Mouse (Mus musculus): ENCODE measurements around the gene Sox2. TPM values are rescaled to one million over a fixed set of nuclear protein-coding genes. Genes with fewer than 3 reads are reported as not detected.
A peak's percentile ranks its signal among the peaks of the same experiment; 100 is the strongest.

Sox2 gene
- total RNA-seq, 2 experiments from 2014 or later: 45.6 to 46.9 TPM

GRCm38 (mm10) chr3:34660542-34661290, 10.5 kb downstream of the Sox2 start:
- no peak for DNase-seq

DNA sequence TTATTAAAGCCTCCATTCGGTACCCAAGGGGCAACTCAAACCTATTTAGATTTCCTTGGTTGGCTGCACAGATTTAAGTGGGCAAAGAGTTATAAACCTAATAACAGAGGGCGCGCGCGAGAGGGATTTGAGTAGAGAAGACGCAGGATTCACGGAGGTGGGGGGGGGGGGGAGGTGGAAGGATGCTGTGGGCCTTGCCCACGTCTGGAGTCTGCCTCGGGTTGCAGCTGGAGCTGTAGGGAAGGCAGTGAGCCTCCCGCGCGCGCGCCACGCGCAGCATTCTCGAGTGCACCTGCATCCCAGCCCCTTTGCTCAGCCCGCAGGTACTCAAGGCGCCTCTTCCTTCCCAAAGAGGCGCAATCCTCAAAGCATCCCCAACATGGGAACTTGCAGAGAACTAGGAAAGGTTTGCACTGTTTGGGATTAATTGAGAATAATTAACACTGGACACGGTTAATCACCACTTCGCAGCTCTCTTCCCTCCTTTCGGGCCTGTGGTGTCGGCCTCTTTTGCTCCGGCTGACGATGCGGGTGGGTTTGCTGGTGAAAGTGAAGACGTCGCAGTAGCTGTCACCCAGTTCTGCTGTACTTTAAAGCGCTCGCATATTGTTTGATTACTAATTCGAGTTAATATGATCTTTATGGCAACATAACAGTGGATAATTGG, 11.3 kb downstream of the Sox2 start:
- no peak for DNase-seq

DNA sequence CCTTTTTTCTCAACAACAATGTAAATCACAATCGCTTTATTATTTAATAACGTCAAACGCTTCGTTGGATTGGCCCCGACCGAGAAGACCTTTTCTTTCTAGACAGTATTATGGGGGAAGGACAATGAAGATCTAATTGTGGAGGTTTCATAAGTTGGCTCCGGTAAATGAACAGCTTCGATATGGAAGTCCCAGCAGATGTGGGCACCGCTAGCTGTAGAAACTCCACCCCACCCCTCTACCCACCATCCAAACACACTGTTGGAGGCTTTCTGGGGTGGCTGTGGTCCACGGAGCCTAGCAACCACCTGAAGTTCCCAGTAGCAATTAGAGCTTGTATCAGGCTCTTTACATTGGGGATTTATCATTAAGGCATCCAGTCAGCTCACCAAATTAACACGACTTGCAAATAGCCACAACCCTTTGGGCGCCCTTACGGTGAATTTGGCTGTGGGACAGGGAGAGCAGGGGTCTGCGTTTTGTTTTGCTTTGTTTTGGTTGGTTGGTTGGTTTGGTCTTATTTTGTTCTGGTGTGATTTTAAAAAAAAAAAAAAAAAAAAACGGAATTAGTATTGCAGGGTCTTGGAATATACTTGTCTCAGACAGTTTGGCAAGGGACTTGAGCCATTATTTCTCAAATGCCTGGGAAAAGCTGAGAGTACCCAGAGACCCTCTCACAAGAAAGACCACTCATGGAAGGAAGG, 12.0 kb downstream of the Sox2 start:
- no peak for DNase-seq

- DNase-seq: no peak
These were observed 12.8 kb downstream of the Sox2 start for GRCm38 (mm10) chr3:34662712-34663655.

GRCm38 (mm10) chr3:34663701-34664635, 13.8 kb downstream of the Sox2 start:
- peak in 1 of 2 experiments; percentile 42 for DNase-seq

DNA sequence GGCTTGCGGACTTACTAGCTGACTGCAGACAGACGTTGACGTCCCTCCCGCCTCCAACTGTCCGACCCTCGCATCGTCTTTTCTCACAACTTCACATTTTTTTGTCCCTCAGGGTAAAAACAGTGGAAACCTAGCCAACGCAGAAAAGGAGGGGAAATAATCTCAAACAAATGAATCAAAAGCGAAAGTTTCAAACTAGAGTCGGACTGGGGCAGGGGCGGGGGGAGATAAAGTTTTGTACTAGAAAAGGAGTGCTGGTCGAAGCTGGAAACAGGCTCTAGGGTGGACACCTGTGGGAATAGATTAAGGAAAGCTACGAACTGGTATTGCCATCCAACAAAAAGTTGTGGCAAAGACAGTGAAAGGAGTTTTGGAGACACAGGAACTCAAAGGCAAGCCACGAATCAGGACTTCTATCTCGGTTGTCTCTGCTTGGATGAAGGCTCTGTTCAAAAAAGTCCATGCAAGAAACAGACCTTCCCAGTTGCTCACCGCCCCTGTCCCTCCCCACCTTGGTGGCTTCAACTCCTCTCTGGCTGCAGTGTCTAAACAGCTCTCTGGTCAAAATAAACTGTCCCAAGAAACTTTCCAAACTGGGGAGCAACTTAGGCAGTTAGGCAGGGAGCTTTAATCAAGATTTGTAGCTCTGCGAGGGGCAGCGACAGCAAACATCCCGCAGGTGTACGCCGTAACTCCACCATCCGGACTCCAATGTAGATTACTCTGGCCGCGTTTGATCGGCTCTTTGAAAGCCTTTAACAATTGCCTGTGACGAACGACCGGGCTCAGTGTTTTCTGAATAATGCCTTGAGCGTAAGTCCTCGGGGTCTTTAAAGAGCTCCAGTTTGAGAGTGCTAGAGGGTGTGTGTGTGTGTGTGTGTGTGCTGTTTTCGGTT, 14.7 kb downstream of the Sox2 start:
- DNase-seq: no peak

GRCm38 (mm10) chr3:34665751-34666665, 15.8 kb downstream of the Sox2 start:
- DNase-seq: no peak

GRCm38 (mm10) chr3:34667180-34667579, 17.0 kb downstream of the Sox2 start:
- DNase-seq: no peak

DNA sequence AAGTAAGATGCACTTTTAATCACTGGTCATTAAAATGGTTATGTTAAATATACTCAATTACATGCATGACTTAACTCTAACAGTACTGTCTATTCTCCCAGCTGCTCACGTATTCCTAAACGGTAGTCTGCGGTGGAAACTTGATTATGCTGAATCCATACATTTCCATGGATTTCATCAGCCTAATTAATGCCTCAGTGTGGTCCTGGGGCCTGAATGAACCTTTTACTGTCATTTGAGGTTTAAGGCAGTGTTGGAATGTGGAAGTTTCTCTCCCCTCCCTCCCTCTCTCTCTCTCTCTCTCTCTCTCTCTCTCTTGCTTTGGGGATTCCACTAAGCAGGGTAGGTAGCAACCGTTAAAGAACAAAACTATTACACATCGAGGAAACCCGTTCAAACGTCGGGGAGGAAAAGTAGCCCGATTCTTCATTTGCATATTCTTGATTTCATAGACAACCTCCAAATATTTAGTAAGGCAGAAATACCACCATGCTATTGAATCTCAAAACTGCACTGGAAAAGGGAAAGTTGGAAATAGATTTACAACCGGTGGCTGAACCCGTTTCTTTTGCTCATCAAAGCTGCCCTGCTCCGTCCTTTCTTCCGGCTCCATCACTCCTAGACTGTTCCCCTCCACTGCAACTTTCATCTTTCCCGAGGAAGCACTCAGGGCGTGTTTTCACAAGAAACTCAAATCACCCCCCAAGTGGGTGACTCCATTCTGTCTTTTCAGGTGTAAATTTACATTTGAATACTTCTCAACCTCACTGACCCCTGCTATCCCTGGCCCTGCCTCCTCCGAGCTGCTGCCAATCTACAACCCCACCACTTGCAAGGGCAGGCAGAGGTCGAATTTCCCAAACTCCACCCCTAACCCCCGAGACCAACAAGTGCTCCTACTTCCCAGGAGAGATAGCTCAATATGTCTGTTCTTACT, 17.9 kb downstream of the Sox2 start:
- DNase-seq: no peak

- no peak for DNase-seq
These were observed 20.9 kb downstream of the Sox2 start for GRCm38 (mm10) chr3:34671024-34671660.

- no peak for DNase-seq
These were observed 28.6 kb downstream of the Sox2 start for GRCm38 (mm10) chr3:34678840-34679239.

DNA sequence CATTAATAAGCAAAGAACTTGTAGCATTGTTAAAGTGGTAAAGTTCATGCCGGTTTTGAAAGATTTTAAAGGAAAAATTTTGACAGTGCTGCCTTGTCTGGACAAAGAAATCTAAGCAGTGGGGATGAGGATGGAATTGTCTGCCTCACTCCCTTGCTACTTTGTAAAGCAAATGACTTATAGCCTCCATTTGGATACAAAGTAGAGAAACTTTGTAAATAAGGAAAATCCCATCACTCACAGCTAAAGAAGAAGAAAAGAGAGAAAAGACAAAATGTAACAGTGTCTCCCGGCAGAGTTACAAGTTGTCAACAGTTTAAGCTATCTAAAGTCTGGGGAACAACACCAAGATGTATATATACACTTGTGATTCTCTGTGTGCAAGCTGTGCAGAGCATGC, 29.2 kb downstream of the Sox2 start:
- no peak for DNase-seq

DNA sequence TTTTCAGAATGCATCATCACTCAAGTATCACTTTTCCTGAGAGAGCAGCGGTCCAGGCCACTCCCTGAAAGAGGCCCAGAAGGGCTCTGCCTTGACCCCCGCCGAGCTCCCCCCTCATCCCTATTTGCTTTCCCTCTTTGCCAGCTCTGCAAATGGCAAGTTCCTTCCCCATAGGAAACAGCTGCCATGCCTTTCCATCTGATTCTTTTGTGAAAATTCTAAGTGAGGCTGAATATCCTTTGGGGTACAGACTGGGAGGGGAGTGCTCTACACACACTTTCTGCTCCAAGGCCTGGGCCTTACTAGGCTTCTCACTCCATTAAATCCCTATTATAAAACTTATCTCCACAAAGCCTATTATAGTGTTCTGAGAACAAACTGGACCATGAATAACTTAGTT, 29.7 kb downstream of the Sox2 start:
- no peak for DNase-seq

DNA sequence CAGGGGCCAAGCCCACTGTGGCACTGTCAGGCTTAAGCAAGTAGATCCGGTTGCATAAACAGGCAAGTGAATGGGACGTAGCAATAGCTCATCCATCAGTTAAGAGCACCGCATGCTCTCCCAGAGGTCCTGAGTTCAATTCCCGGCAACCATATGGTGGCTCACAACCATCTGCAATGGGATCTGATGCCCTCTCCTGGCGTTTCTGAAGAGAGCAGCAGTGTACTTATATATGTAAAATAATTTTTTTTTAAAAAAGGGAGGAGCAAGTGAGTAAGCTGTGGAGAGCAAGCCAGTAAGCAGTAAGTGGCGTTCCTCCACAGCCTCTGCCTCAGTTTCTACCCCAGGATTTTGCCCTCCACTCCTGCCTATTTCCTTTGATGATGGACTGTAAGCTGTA, 37.9 kb downstream of the Sox2 start:
- DNase-seq: no peak

DNA sequence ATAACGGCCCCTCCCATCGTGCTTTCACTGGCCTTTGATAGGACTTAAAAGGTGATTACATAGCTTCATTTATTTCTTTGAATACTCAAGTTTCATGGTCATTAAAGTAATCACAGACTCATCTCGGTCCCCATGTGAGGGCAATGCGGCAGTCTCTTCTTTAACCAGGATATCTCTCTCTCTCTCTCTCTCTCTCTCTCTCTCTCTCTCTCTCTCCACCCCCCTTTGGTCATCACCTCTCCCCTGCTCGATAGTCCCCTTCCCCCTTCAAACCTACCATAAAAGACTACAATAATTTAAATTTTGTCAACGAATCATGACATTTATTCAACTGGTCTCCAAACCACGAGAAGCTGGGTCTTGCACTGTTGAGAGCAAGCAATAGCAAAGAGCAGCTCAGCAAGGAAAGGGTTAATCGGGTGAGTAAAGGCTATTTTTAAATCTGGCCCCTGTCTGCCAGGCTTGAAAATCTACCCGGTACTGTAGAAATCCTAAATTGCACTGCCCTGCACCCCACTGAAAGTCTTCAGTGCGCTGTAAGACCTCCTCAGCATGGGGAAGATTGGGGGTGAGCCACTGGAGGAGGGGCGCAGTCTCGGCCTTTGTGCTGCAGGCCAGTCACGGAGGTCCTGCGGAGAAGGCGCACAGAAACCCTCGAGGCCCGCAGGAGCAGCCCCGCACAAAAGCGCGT, 41.6 kb downstream of the Sox2 start:
- DNase-seq: peak; percentile 12 to 18

GRCm38 (mm10) chr3:34692394-34692745, 42.2 kb downstream of the Sox2 start:
- no peak for DNase-seq

All from layer of hippocampus, postnatal 36 days (tissue).